Mouse (Mus musculus) olfactory bulb, adult 2 months (tissue): ENCODE measurements around the gene Kiz.

Experiments used
- CTCF ChIP-seq: fragments of 200-500 bp; IDR thresholded peaks from 2 replicates; pipeline ENCODE4 v1.5.1; 2012; ENCODE audit warnings: low read depth, mild to moderate bottlenecking, low read length, moderate library complexity; ENCODE audit not compliant: insufficient read depth
- POLR2A ChIP-seq: fragments of 200-500 bp; IDR thresholded peaks from 2 replicates; pipeline ENCODE4 v1.6.1; 2012; ENCODE audit warnings: mild to moderate bottlenecking, low read depth, low read length, moderate library complexity; ENCODE audit not compliant: insufficient read depth

DNA sequence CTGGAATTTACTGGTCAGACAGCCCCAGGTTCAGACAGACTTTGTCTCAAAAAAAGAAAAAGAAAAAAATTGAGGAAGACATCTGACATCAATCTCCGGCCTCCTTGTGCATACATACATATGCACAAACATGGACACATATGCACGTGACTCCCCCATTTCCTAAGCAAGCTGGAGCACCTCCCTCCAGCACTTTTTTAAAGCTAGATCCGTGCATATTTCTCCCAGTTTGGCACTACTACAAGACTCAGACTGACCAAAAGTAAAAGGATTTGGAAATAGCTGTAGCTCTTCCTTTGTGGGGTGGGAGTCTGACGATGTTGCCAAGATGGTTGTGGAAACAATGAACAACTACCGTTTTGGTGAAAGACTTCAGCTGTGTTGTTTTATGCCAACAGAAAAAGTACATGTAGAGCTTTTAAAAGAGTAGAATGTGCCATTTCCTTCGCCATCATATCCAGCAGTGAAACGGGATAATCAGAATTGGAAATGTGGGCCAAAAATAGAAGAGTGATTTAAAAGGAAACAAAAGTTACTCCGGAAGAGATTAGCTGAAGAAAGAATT is 28.7 kb downstream of the Kiz start:
- TF ChIP-seq POLR2A = no peak
- no peak for TF ChIP-seq CTCF
